ENCODE assay signal across 8 mouse cellular contexts in genomic region chr11:5949586-5950352, GRCm38 (mm10). TPM values are rescaled to one million over a fixed set of nuclear protein-coding genes. Genes with fewer than 3 reads are reported as not detected.
DNase-seq lines count a peak whose midpoint lies in the region; ATAC-seq and TF ChIP-seq lines count a peak whose summit lies in the region.

Gene Gck, minus strand, starts transcription at chr11:5950081.

- peak within 1 kb of the TSS; percentile 29; the same call in 1 of the 2 replicates for H3K9ac ChIP-seq in hindbrain, embryonic 13.5 days
- no peak within 1 kb of the TSS for H3K9ac ChIP-seq in midbrain, embryonic 14.5 days (replicated peaks; ENCODE audit: low read length)

- H3K4me1 ChIP-seq in bone marrow, adult 2 months (ENCODE audit: control insufficient read depth, insufficient read depth, low read length): peaks cover 3% of the 10 kb centered on the region; the same call in 1 of the 2 replicates
- H3K4me1 ChIP-seq in hindbrain, embryonic 13.5 days (replicated peaks): peaks cover 15% of the 10 kb centered on the region
- H3K4me1 ChIP-seq in midbrain, embryonic 14.5 days (ENCODE audit: control insufficient read depth, insufficient read depth, low read length): peaks cover under 1% of the 10 kb centered on the region; the same call in 1 of the 2 replicates

- no peak for TF ChIP-seq POLR2A in bone marrow, adult 2 months (IDR thresholded peaks at IDR 0.05; ENCODE audit: borderline replicate concordance, control insufficient read depth, low read depth, low read length)

- 7% methylated on average over 8 of the region's 8 CpGs for WGBS in bone marrow, adult 2 months
- 45% methylated on average over 8 of the region's 8 CpGs for WGBS in hindbrain, embryonic 13.5 days
- WGBS in midbrain, embryonic 14.5 days: 51% methylated on average over 8 of the region's 8 CpGs

- H3K36me3 ChIP-seq in hindbrain, embryonic 13.5 days: no peaks in the 10 kb centered on the region
- H3K36me3 ChIP-seq in midbrain, embryonic 14.5 days (ENCODE audit: control insufficient read depth, insufficient read depth, low read length): no peaks in the 10 kb centered on the region

- no peak within 1 kb of the TSS for H3K4me2 ChIP-seq in hindbrain, embryonic 13.5 days
- H3K4me2 ChIP-seq in midbrain, embryonic 14.5 days (ENCODE audit: low read length): no peak within 1 kb of the TSS

- H3K27me3 ChIP-seq in hindbrain, embryonic 13.5 days: no peaks in the 10 kb centered on the region
- no peaks in the 10 kb centered on the region for H3K27me3 ChIP-seq in midbrain, embryonic 14.5 days (ENCODE audit: control insufficient read depth, insufficient read depth, low read length)

- H3K27ac ChIP-seq in bone marrow, adult 2 months (ENCODE audit: control insufficient read depth, insufficient read depth, low read depth, low read length, poor library complexity): peak within 1 kb of the TSS; percentile 9; the same call in 1 of the 2 replicates
- H3K27ac ChIP-seq in hindbrain, embryonic 13.5 days: no peak within 1 kb of the TSS
- H3K27ac ChIP-seq in midbrain, embryonic 14.5 days (replicated peaks; ENCODE audit: low read depth, low read length): no peak within 1 kb of the TSS

- no peak within 1 kb of the TSS for H3K4me3 ChIP-seq in bone marrow, adult 2 months (replicated peaks; ENCODE audit: control insufficient read depth, low read depth, low read length)
- no peak within 1 kb of the TSS for H3K4me3 ChIP-seq in hindbrain, embryonic 13.5 days
- H3K4me3 ChIP-seq in midbrain, embryonic 14.5 days (replicated peaks; ENCODE audit: low read depth, low read length): no peak within 1 kb of the TSS

- no peaks in the 10 kb centered on the region for H3K9me3 ChIP-seq in hindbrain, embryonic 13.5 days
- no peaks in the 10 kb centered on the region for H3K9me3 ChIP-seq in midbrain, embryonic 14.5 days (ENCODE audit: control insufficient read depth, low read length)

- peak; percentile 17 for DNase-seq in layer of hippocampus, adult 11-12 months (ENCODE audit: low spot score)
- no peak for DNase-seq in layer of hippocampus, adult 9-11 months
- peak; percentile 25 for DNase-seq in midbrain, embryonic 14.5 days
- no peak for DNase-seq in urinary bladder, postnatal 10 days (ENCODE audit: low spot score)
- DNase-seq in layer of hippocampus, adult 9-10 months (ENCODE audit: low spot score): no peak
- DNase-seq in right cerebral cortex, postnatal 25 days: no peak

- no peak for TF ChIP-seq CTCF in bone marrow, adult 2 months (IDR thresholded peaks at IDR 0.05; ENCODE audit: control insufficient read depth, insufficient read depth, low read length)

- peak; percentile 59 for ATAC-seq in hindbrain, embryonic 13.5 days (ENCODE audit: low FRiP score)
- ATAC-seq in midbrain, embryonic 14.5 days (ENCODE audit: low FRiP score, low TSS enrichment): no peak

RNA-seq across cellular contexts. Expression of gene Gck, which starts in this region (rescaled TPM):
- 2.8 and 3.7 TPM in 2 replicates for polyA plus RNA-seq in bone marrow, adult 2 months (2011; ENCODE audit: insufficient read depth, insufficient read length, low replicate concordance, missing spikeins)
- polyA plus RNA-seq in hindbrain, embryonic 13.5 days (2015; fragmentation: Nextera tagmentation; extraction: Ambion mirVana): 4.2 and 6.1 TPM in 2 replicates
- polyA plus RNA-seq in midbrain, embryonic 14.5 days (2014; fragmentation: Nextera tagmentation; extraction: Ambion mirVana): 5.9 and 9.8 TPM in 2 replicates

Comparison
In these comparisons a context has a peak if more than half of its experiments do, and no peak if none do; other contexts are left out.
1. DNase-seq: peak in layer of hippocampus, adult 11-12 months (single experiment) and midbrain, embryonic 14.5 days (single experiment); none in layer of hippocampus, adult 9-11 months (single experiment), urinary bladder, postnatal 10 days (single experiment), layer of hippocampus, adult 9-10 months (single experiment) and right cerebral cortex, postnatal 25 days (single experiment).